Mouse (Mus musculus): Measurements from ENCODE around the gene 9430097D07Rik.

The 9430097D07Rik gene

GRCm38 (mm10) chr2:32597248-32597647 is 21.8 kb upstream of the 9430097D07Rik start:
- no peak for DNase-seq (ENCODE audit: low read depth, low spot score)

DNA sequence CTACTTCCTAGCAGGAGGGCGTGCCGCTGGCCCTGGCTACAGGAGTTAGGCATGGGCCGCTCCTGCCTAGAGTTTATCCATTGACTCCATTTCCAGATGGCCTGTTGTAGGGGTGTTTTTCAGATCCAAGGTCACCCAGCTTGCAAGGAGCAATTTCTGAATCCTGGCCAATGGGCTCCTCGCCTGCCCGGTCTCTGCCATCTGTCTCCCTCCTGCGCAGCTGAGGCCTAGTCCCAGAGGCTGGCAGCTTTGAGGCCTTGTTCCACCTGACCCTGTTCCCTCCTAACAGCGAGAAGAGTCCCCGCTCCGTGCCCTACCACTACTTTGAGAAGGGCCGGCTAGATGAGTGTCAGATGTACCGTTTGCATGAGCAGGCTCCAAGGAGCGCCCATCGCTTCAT is 21.2 kb upstream of the 9430097D07Rik start:
- no peak for DNase-seq (ENCODE audit: low read depth, low spot score)

DNA sequence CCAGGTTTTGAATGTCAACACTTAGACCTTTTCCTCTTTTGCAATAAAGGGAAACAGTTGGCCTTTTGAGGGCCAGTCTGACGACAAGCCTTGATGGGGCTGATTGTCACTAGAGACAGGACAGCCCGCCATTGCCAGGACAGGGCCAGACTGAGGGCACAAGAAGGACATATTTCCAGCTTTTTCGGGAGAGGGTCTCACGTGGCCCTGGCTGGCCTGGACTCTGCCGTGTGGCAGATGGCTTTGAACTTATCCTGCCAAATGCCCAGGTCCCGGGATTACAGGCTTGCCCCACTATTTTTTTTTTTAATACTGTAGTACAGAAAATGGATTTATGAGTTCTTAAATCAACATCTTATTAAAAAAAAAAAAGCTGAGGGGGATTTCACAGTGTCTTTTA is 15.8 kb upstream of the 9430097D07Rik start:
- DNase-seq (ENCODE audit: low read depth, low spot score) = no peak

GRCm38 (mm10) chr2:32590224-32590623 is 14.7 kb upstream of the 9430097D07Rik start:
- peak; percentile 84 for DNase-seq (ENCODE audit: low read depth, low spot score)

DNA sequence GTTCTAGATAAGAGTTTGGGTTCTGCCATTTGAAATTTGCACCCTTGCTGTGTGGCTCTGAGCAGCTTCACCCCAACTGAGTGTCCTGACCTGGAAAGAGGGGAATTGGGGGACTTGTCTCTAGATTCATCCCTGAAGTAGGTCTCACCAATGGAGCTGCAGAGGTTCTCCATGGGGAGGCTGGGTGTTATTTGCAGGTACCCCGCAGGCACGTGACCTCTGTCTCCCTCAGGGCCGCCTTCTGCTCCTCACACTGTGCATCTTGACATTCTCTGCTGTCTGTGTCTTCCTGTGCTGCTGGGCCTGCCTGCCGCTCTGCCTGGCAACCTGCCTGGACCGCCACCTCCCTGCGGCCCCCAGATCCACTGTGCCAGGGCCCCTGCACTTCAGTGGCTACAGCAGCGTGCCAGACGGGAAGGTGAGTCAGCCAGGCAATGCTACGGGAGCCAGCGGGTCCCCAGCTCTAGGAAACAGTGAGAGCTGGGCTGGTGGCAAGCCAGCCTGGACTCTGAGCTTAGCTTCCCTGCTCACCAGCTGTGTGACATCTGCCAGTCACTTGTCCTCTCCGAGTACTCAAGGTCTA is 13.8 kb upstream of the 9430097D07Rik start:
- DNase-seq (ENCODE audit: low read depth, low spot score) = no peak

GRCm38 (mm10) chr2:32587731-32588321 is 12.3 kb upstream of the 9430097D07Rik start:
- DNase-seq (ENCODE audit: low read depth, low spot score) = no peak

DNA sequence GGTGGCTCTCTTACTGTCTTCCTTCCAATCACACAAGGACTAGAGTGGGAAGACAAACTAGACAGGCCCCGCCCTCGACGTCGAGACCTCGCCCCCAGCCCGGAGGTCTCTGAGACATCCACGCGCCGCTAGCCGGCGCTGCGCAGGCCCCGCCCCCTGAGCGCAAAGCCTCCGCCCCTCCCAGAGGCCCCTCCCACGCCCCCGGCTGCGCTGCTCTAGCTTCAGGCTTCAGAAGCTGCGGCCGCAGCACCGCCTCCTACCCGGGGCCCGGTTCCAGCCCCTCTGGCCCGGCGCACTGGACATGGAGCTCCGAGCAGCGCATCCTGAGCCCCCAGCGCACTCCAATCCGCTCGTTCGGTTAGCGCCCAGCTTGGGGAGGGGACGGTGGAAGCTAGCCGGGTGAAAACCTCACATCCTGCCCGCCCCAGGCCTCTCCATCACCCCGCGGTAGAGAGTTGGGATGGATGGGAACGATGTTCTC is 11.4 kb upstream of the 9430097D07Rik start, which contains the start of gene St6galnac4:
Gene St6galnac4, plus strand, starts transcription at position 225 of the 481 bp plus-strand sequence.
- peak; percentile 92 for DNase-seq (ENCODE audit: low read depth, low spot score)

DNA sequence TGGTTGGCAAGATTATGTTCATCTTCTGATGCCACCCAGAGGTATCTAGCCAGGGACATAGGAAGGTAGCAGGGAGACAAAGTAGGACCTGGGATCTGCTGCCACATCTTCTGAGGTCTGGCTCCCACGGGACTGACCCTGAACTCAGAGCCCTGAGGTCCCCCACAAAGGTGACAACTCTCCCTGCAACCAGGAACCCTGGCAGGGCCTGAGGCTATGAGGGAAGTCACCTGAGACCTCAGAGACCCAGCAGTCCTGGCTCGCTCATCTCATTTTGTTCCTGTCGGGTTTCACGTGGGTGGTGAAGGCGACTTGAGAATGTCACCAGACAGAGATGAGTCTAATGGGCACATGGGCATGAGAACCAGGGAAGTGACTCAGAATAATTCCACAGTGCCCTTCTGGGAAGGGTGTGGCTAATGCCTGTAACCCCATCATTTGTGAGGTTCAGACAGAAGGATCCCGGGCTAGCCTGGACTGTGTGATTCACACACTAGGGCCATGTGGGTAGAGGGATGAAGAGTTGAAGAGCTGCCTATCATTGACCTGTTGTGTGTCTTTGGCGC is 9.7 kb upstream of the 9430097D07Rik start:
- DNase-seq (ENCODE audit: low read depth, low spot score) = no peak

DNA sequence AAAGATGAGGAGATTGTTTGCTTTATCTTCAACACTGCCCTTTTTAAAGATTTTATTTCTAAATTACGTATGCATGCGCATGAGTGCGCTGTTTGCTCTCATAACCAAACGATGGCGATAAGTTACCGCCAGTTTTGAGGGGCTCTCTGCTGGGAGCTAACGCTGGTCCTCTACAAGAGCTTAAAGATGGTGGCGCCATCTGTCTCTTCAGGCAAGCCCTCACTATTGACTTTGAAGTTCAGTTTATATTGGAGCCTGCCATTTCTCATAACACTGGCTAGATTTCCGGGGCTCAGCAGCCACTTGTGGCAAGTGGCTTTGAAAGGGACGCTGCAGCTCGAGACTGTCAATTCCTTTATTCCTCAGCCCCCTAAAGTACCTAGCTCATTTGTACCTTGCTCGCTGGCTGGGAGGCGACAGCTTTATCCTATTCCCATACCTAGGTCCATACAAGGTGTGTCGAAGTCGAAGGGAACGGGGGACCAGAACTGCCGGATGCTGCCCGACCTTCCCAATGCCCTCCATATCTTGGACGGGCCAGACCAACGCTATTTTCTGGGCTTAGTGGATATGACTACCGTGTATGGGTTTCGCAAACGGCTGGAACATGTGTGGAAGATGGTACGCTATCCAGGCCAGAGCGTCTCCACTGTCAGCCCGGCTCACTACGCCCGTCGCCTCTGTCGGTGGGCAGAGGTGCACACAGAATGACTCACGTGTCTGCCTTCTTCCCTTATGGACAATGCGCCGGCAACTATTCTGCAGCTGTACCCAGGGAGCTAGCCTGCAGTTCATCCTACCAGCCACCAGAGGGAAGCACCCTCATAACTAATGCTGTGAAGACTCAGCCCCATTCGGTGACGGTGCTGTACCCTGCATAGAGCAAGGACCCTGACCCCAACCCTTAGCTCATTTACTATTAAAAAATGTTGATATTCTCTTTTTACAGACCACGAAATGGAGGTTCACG is 7.6 kb upstream of the 9430097D07Rik start:
- peak; percentile 74 for DNase-seq (ENCODE audit: low read depth, low spot score)

DNA sequence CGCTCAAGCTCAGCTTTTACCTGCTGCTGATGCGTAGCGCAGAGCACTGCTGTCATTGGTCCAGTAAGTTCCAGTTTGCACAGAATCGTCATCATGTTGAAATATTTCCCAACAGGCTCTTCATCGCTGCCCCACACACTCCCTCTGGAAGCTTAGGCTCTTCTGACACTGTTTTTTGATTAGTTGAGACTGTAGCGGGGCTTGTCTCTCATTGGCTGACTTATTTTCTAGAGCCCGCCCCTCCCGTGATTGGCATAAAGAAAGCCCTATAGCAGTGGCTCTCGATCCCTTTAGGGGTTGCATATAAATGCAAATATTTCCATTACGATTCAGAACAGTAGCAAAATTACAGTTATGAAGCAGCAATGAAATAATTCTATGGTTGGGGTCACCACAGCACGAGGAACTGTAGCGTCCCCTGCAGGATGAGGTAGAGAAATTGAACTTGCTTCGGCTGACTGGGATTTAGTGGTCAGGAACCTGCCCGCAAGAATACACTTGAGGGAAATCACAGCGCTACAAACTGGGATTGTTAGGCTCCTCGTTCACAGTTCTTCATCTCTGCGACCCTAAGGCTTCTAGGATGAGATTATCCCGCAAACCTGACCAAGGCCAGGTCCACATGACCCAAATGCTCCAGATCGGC is 6.1 kb upstream of the 9430097D07Rik start:
- no peak for DNase-seq (ENCODE audit: low read depth, low spot score)

DNA sequence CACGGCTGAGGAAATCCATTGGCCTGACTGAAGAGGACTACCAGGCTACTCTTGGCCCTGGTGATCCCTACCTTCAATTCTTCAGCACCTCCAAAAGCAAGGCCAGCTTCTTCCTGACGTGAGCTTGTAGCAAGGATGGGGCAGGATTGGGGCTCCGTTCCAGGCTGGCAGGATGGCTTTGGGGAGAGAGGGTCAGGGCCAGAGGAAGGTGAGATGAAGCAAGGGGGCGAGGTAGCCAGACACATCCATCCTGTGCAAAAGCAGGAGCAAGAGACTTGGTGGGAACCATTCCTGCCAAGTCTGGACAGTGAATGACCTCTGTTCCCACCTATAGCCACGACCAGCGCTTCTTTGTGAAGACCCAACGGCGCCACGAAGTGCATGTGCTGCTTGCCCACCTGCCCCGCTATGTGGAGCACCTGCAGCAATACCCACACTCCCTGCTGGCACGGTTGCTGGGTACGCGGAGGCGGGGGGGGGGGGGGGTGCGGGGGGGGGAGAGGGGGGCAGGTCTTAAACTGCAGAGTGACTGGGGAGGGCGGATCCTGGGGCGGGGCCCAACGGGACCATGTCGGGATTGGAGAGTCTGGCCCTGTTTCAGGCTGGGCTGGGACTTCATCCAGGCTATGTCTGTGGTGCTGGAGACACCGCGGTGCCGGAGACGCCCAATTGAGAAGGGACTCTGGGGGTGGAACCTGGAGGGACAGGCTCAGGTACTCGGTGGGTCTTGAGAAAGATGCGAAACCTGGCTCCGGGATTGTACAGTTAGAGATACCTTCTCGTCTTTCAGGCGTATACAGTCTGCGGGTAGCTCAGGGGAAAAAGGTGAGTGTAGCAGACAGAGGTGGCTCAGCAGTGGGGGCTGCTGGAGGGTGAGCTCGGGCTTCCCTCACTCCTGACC is 2.9 kb upstream of the 9430097D07Rik start:
- no peak for DNase-seq (ENCODE audit: low read depth, low spot score)

- DNase-seq (ENCODE audit: low read depth, low spot score) = no peak
These were observed 1.0 kb upstream of the 9430097D07Rik start for GRCm38 (mm10) chr2:32576532-32576931.

DNA sequence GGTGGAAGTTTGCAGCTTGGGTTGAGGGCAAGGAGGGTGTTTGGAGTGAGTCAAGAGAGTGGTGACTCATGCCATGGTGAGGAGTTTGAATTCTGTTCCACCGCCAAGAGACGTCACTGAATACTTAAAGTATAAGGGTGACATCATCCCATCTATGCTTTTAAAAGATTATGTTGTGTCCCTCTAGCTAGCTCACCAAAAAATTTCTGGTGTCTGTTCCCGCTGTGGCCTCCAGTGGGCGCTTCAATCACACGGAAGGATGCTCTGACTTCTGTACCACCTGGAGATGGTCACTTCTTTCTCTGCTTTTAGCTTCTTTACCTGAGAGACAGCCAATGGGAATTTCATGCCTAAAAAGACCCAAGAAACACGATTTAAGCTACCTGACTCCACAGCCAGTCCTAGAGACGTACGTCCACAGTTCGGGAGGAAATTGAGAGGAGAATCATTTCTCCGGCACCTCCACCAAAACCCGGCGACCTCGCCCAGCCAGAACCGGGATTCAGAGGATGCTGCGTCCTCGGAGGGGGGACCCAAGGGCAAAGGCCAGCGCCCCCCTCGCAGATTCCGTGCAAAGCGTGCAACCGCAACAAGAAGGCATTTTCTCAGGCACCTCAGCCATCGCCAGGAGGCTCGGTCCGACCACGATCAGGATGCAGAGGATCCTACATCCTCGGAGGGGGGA is 441 bp downstream of the 9430097D07Rik start:
- no peak for DNase-seq (ENCODE audit: low read depth, low spot score)

- no peak for DNase-seq (ENCODE audit: low read depth, low spot score)
These were observed 987 bp downstream of the 9430097D07Rik start, which contains the start of gene Pip5kl1 for GRCm38 (mm10) chr2:32574497-32574896. TSS of gene Pip5kl1 (plus strand) at chr2:32574797.

DNA sequence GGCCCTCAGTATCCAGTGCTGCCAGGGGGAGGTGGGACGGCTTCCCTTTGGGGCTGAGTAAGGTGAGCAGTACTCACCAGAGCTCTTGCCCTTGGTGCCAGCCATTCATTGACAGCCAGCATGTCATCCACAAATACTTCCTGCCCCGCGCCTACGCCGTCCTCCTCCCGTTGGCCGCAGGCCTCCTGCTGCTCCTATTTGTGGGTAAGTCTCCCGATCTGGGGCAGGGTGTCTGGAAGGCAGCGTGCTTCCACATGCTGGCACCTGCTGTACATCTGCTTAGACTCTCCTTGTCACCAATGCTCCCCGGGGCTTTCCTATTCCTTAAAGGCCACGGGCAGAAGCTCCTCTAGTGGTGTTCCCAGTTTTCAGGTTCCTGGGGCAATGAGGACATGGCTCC is 3.3 kb downstream of the 9430097D07Rik start:
- DNase-seq (ENCODE audit: low read depth, low spot score) = no peak

DNA sequence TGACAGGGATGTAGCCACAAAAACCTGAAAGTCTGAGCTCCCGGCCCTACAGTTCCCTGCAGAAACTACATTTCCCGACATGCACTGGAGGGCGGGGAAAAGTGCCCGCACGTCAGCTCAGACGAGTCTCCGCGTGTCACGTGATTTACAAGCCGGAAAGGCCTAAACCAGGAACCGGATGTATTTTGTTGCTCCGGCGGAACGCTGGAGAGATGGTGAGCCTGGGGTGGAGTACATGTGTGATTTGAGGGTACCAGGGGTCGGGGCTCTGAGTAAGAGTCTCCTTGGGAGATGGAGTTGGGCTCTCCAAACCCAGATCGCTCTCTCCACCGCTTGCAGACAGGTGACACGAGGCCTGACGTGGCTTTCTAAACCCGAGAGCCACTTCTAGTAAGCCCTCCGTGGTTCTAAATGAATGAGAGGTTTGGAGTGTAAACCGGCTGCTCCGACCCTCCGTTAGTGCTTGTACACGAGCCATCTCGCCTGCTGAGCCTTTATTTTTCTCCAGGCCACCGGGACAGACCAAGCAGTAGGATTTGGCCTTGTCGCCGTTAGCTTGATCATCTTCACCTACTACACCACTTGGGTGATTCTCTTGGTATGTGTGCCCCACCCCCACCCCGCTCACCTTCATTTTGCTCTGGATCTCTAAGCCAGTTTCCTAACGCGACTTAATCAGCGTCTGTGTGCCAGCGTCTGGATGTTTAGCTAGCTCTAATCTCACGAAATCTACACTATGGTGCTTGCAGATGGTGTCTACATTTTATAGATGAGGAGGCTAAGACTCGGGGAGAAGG is 4.6 kb downstream of the 9430097D07Rik start, which contains the start of gene Dpm2:
Gene Dpm2, plus strand, starts transcription at position 161 of the 797 bp plus-strand sequence.
- DNase-seq (ENCODE audit: low read depth, low spot score) = peak; percentile 88

DNA sequence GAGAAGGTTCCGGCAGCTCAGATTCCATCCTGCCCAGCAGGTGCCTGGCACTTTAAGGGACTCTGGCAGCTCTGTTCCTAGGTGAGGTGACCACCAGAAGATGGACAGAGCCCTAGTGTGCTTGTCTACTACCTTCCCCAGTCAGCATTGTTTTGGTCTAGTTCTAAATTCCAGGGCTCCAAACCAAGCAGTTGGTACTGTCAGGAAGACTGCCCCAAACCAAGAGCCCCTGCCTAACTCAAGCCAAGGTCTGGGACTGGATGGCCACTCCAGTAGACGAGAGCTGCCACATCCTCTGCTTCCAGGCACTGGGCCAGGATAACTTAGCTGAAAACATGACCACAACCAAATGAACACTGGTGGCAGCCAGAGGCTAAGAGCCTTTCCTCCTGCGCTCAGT is 6.5 kb downstream of the 9430097D07Rik start:
- no peak for DNase-seq (ENCODE audit: low read depth, low spot score)

DNA sequence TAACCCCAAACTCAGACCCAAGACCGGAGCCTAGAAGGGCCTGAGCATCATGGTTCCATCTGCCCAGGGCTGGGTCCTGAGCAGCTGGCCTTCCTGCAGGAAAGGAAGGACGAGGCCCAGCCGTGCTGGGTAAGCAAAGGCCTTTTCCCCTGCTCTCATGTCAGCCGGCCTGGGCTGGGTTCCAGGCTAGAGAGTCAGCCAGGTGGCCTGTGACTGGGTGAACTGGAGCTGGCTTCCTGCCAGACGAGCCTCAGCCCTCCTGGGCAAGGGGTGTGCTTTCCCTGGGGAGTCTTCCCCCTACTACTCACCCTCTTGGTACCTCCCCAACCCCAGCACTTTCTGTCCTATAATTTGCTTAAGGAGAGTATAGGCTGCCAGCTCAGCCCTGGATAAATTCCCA is 7.3 kb downstream of the 9430097D07Rik start:
- DNase-seq (ENCODE audit: low read depth, low spot score) = peak; percentile 59

Data from skeletal muscle tissue, adult 2 months (tissue).